Mouse (Mus musculus) small intestine, adult 2 months (tissue): ENCODE measurements around the gene Anks3. TPM values are rescaled to one million over a fixed set of nuclear protein-coding genes. Genes with fewer than 3 reads are reported as not detected.

Source experiments
- H3K27ac ChIP-seq: fragments of 200-500 bp; 2 replicates; pipeline ENCODE4 v1.5.1; 2012; ENCODE audit warnings: low read depth, low read length, control low read depth, inconsistent platforms; ENCODE audit not compliant: insufficient read depth
- H3K27me3 ChIP-seq: fragments of 200-500 bp; 2 replicates; pipeline ENCODE4 v1.6.1; 2012; ENCODE audit warnings: mild to moderate bottlenecking, moderate library complexity, low read length, inconsistent platforms; ENCODE audit not compliant: control insufficient read depth, insufficient read depth
- H3K36me3 ChIP-seq: fragments of 200-500 bp; 2 replicates; pipeline ENCODE4 v1.6.1; 2012; ENCODE audit warnings: mild to moderate bottlenecking, low read length, control low read depth, inconsistent platforms; ENCODE audit not compliant: control insufficient read depth, insufficient read depth
- H3K4me1 ChIP-seq: fragments of 200-500 bp; 2 replicates; pipeline ENCODE4 v1.6.1; 2012; ENCODE audit warnings: low read length, inconsistent platforms, mixed read lengths; ENCODE audit not compliant: control insufficient read depth, insufficient read depth, insufficient read length
- H3K4me3 ChIP-seq: fragments of 200-500 bp; 2 replicates; pipeline ENCODE4 v1.5.1; 2012; ENCODE audit warnings: low read depth, mild to moderate bottlenecking, control low read depth, inconsistent platforms, low read length, moderate library complexity
- CTCF ChIP-seq: fragments of 200-500 bp; IDR thresholded peaks from 2 replicates; pipeline ENCODE4 v1.5.1; 2012; ENCODE audit warnings: low read depth, mild to moderate bottlenecking, control low read depth, inconsistent platforms, low read length, moderate library complexity, mixed read lengths; ENCODE audit not compliant: insufficient replicate concordance, insufficient read length; ENCODE audit errors: extremely low read depth
- POLR2A ChIP-seq: fragments of 200-500 bp; IDR thresholded peaks from 2 replicates; pipeline ENCODE4 v1.6.1; 2012; ENCODE audit warnings: low read depth, mild to moderate bottlenecking, control low read depth, inconsistent platforms, low read length, moderate library complexity
- WGBS: fragments of 180-500 bp; shearing (Covaris S2); methylation state at CpG from one replicate; pipeline ENCODE4 v1.1.7; 2018; 5-methylcytosine and 5-hydroxymethylcytosine counted together
- polyA plus RNA-seq: library from polyadenylated mRNA; depleted of rRNA; stranded (reverse); fragments of >200 nt; gene quantifications from 2 replicates; pipeline ENCODE4 v1.2.3, GENCODE M21; 2012

The Anks3 gene
- polyA plus RNA-seq, 1 experiment = 34.8 TPM

DNA sequence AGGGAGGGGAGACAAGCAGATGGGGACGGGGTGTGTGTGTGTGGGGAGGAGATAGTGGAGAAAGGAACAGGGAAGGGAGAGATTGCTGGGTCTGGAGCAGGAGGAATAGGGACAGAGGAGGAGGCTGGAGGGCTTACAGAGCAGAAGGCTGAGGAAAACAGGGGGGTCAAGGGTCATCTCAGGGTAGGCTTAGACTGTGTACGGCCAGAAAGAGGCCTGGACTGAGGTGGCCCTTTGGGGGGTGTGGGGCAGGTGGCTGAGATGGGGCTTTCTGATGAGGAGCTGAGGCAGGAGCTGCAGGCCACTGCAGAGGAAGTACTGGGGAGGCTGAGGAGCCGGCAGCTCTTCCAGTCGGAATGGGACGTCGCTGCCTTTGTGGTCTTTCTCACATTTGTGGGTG is 43.5 kb upstream of the Anks3 start:
- Histone ChIP-seq H3K4me3 (peak overlapping the region; percentile 72), H3K27ac (peak overlapping the region; percentile 89)
- 11% methylated on average over 6 of the region's 6 CpGs for WGBS

DNA sequence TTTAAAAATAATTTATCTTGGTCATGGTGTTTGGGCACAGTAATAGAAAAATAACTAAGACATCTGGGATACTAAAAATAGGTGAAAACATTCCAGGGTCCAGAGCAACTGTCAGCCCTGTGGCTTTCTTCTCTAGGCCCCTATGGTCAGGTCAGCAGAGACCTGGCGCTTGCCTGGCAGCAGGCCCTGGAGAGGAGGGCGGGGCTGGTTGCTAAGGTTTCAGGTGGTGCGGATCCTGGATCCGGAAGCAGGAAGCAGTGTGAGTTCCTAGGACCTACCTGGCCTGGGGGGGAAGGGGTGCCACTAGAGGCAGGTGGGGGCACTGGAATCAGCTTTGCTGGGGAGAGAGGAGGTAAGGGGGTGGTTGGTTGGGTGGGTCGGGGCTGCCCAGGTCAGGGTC is 43.1 kb upstream of the Anks3 start, which contains the start of gene Smim22:
TSS of gene Smim22 (plus strand) at position 222 of the 400 bp plus-strand sequence.
- peaks cover 24% of the 10 kb centered on the region for H3K4me1 ChIP-seq
- peak within 1 kb of the TSS; percentile 89 for H3K27ac ChIP-seq
- peak within 1 kb of the TSS; percentile 72 for H3K4me3 ChIP-seq
- TF ChIP-seq CTCF (no peak), POLR2A (no peak)
- H3K27me3 ChIP-seq = no peaks in the 10 kb centered on the region
- peaks cover 10% of the 10 kb centered on the region for H3K36me3 ChIP-seq
- WGBS = 34% methylated on average over 5 of the region's 5 CpGs

More for the DNA sequence above, 43.5 kb upstream of the Anks3 start:
- TF ChIP-seq CTCF = no peak
- TF ChIP-seq POLR2A = no peak
- peaks cover 10% of the 10 kb centered on the region for H3K36me3 ChIP-seq
- H3K4me1 ChIP-seq = peaks cover 27% of the 10 kb centered on the region
- no peaks in the 10 kb centered on the region for H3K27me3 ChIP-seq

DNA sequence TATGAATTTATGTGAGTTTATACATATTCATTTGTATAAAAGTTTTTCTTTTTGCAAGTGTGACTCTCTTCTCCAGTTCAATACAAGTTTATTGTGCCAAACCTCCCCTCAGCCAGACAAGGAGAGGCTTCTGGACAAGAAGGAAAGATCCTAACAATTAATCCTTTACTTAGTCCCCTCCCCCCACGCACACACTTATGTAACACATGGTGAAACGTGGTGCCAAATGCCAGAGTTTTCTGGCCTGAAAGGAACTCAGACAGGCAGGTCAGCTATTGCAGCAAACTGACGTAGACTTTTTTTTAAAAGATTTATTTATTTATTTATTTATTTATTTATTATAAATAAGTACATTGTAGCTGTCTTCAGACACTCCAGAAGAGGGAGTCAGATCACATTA is 36.6 kb upstream of the Anks3 start:
- Histone ChIP-seq H3K27me3 (no peaks in the 10 kb centered on the region), H3K4me3 (no peak overlapping the region), H3K36me3 (no peaks in the 10 kb centered on the region), H3K4me1 (peaks cover 14% of the 10 kb centered on the region), H3K27ac (no peak overlapping the region)
- 47% methylated on average over 3 of the region's 3 CpGs for WGBS
- TF ChIP-seq CTCF = no peak
- no peak for TF ChIP-seq POLR2A

DNA sequence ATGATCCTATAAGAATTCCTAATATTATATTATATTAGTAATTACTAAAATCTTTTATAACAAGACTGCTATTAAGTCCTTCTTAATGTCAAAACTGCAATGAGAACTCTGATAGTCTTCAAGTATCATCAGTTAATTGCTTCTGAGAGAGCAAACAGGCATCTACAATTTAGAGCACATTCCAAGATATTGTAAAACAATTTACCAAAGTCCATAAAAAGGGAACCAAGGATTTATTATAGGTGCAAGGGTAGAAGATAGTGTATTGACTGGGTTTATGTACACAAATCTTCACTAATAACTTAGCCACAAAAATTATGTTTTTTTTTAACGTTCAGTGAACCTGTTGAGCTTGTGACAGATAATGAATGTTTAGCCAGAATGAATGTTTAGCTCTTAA is 35.0 kb upstream of the Anks3 start:
- TF ChIP-seq CTCF (no peak), POLR2A (no peak)
- H3K27ac ChIP-seq = no peak overlapping the region
- WGBS = 19% methylated on average over 1 of the region's 1 CpGs
- no peak overlapping the region for H3K4me3 ChIP-seq
- H3K4me1 ChIP-seq = peaks cover 14% of the 10 kb centered on the region
- H3K27me3 ChIP-seq = no peaks in the 10 kb centered on the region
- H3K36me3 ChIP-seq = no peaks in the 10 kb centered on the region

DNA sequence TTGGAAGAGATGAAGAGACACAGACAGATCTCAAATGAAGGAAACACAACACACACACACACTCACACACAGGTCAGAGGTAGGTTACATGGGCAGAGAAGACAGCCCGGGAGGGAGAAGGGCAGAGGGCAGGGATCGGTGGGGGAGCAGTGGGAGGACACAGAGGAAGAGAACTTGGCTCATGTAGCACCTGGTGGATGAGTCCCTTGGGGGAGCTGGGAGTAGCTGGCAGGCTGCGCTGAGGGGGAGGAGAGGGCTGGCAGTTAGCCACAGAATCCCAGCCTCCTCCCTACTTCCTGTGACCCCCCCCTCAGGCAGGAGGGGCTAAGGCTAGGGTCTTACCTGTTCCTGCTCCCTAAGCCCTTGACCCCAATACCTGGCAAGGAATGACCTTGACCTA is 33.5 kb upstream of the Anks3 start, which contains the start of gene Sept12:
TSS of gene Sept12 (minus strand) at position 300 of the 400 bp plus-strand sequence.
- 12% methylated on average over 3 of the region's 3 CpGs for WGBS
- Histone ChIP-seq H3K4me3 (no peak within 1 kb of the TSS), H3K27me3 (no peaks in the 10 kb centered on the region), H3K36me3 (no peaks in the 10 kb centered on the region), H3K4me1 (peaks cover 14% of the 10 kb centered on the region), H3K27ac (no peak within 1 kb of the TSS)
- TF ChIP-seq POLR2A = no peak
- no peak for TF ChIP-seq CTCF

DNA sequence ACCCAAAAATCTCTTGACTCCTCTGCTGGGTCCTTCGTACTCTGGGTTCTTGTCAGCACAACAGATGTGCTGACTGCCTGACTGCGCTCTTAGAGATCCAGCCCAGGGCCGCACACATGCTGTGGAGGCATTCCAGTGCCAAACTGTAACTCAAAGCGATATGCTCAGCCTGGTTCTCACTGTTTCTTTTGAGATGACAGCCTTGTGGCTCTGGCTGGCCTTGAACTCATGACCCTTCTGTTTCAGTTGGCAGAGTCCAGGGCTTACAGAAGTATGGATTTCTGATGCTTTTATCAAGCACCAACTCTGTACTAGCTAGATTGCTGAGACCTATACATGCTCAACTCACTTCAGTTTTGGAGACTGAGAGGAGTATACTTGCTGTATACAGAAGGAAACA is 29.3 kb upstream of the Anks3 start:
- H3K27ac ChIP-seq = no peak overlapping the region
- WGBS = 92% methylated on average over 4 of the region's 4 CpGs

DNA sequence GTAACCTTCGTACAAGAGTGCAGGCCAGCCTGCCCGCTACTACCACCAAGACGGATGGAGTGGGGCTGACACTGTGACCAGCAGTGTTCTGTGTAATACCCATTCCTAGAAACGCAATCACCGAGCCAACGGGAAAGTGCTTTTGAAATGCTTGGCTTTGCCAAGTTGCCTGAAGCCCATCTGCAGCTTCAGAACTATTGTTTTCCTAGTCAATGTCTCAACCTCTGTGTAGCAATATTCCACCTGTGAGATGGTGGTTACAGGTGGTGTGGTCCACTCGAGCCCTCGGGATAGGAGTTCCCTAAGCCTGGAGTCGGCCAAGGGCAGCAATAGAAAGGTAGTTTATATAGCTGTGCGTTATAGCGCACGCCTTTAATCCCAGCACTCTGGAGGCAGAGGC is 20.7 kb upstream of the Anks3 start:
- H3K36me3 ChIP-seq = no peaks in the 10 kb centered on the region
- TF ChIP-seq CTCF = no peak
- no peak for TF ChIP-seq POLR2A
- H3K27me3 ChIP-seq = no peaks in the 10 kb centered on the region
- no peaks in the 10 kb centered on the region for H3K4me1 ChIP-seq
- no peak overlapping the region for H3K27ac ChIP-seq
- 86% methylated on average over 12 of the region's 12 CpGs for whole genome bisulfite sequencing
- H3K4me3 ChIP-seq = no peak overlapping the region

More for the DNA sequence above, 29.3 kb upstream of the Anks3 start:
- TF ChIP-seq CTCF (no peak), POLR2A (no peak)
- Histone ChIP-seq H3K4me1 (peaks cover 7% of the 10 kb centered on the region), H3K36me3 (no peaks in the 10 kb centered on the region), H3K27me3 (no peaks in the 10 kb centered on the region), H3K4me3 (no peak overlapping the region)

DNA sequence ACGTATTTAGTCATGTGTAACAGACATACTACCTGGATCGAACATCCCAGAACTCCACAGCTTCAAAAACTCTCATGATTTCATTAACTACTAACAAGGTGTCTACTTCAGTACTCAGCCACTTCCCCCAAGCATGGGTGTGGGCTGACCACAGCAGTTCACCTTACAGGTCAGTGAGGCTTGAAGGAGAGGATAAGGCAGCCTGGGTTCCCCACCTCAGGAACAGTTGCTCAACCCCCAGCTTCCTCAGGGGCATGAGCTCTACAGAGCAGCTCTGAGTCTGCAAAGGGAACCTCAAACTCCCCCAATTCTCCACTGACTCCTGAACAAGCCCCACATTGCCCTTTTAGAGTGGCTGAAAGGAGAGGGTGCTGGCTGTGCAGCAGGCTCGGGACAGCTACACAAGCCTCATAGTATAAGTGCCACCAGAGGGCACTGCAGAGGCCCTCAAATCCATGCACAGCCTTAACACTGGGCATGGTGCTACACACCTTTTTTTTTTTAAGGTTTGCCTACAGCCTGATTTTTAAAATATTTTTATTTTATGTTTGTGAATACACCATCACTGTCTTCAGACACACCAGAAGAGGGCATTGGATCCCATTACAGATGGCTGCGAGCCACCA is 15.9 kb upstream of the Anks3 start:
- no peak for TF ChIP-seq POLR2A
- TF ChIP-seq CTCF = peak; percentile 74; the same call in 1 of the 2 replicates

More for the DNA sequence above, 15.9 kb upstream of the Anks3 start:
- Histone ChIP-seq H3K27me3 (no peaks in the 10 kb centered on the region), H3K36me3 (no peaks in the 10 kb centered on the region), H3K4me1 (no peaks in the 10 kb centered on the region), H3K27ac (no peak overlapping the region), H3K4me3 (no peak overlapping the region)
- WGBS = 70% methylated on average over 4 of the region's 4 CpGs
